Mouse (Mus musculus) heart, adult 2 months (tissue): Measurements from ENCODE around the gene Cabcoco1. TPM values are rescaled to one million over a fixed set of nuclear protein-coding genes. Genes with fewer than 3 reads are reported as not detected.
A peak's percentile ranks its signal among the peaks of the same experiment; 100 is the strongest.

Experiments used
- DNase-seq, 2 experiments: peaks; one replicate each; pipeline ENCODE4 v3.0.0; 2021
- H3K27ac ChIP-seq: fragments of 200-600 bp; 2 replicates; pipeline ENCODE4 v1.8.1; 2022
- H3K27me3 ChIP-seq: fragments of 200-500 bp; 2 replicates; pipeline ENCODE4 v1.6.1; 2012; ENCODE audit warnings: mild to moderate bottlenecking, low read length, inconsistent platforms, mixed read lengths; ENCODE audit not compliant: control insufficient read depth, insufficient read depth
- H3K36me3 ChIP-seq: fragments of 200-500 bp; 2 replicates; pipeline ENCODE4 v1.6.1; 2012; ENCODE audit warnings: low read length, inconsistent platforms; ENCODE audit not compliant: control insufficient read depth, insufficient read depth
- H3K4me1 ChIP-seq: fragments of 200-500 bp; 2 replicates; pipeline ENCODE4 v1.6.1; 2011; ENCODE audit warnings: low read length; ENCODE audit not compliant: control insufficient read depth, insufficient read depth
- H3K4me3 ChIP-seq: fragments of 200-600 bp; 2 replicates; pipeline ENCODE4 v1.8.1; 2022
- H3K79me2 ChIP-seq: fragments of 200-500 bp; replicated peaks from 2 replicates; pipeline ENCODE4 v1.6.1; 2012; ENCODE audit warnings: mild to moderate bottlenecking, inconsistent platforms, low read length, moderate library complexity, mixed read lengths; ENCODE audit not compliant: control insufficient read depth, insufficient read depth
- H3K9ac ChIP-seq: fragments of 200-500 bp; 2 replicates; pipeline ENCODE4 v1.6.1; 2012; ENCODE audit warnings: low read depth, mild to moderate bottlenecking, control low read depth, inconsistent platforms, low read length, mixed read lengths
- CTCF ChIP-seq: fragments of 200-600 bp; IDR thresholded peaks from 2 replicates; pipeline ENCODE4 v1.8.1; 2022; ENCODE audit warnings: antibody characterized with exemption, mild to moderate bottlenecking, moderate library complexity
- EP300 ChIP-seq: fragments of 200-500 bp; IDR thresholded peaks from 2 replicates; pipeline ENCODE4 v1.6.1; 2011; ENCODE audit warnings: low read depth, low read length, control low read depth; ENCODE audit not compliant: insufficient read depth
- POLR2A ChIP-seq: fragments of 200-500 bp; IDR thresholded peaks from 2 replicates; pipeline ENCODE4 v1.6.1; 2011; ENCODE audit warnings: mild to moderate bottlenecking, low read depth, low read length, control low read depth; ENCODE audit not compliant: insufficient read depth
- WGBS: fragments of 180-500 bp; shearing (Covaris S2); methylation state at CpG from one replicate; pipeline ENCODE4 v1.1.7; 2018; 5-methylcytosine and 5-hydroxymethylcytosine counted together
- intact Hi-C: fragments of 180-260 bp; cut with DNase I; formaldehyde crosslinking; loops from one replicate; pipeline ENCODE4 v1.15.1; 2025
- polyA plus RNA-seq: library from polyadenylated mRNA; depleted of rRNA; stranded (reverse); fragments of >200 nt; gene quantifications from 2 replicates; pipeline ENCODE4 v1.2.3, GENCODE M21; 2012
- total RNA-seq, 2 experiments: library from RNA; stranded (reverse); gene quantifications; 2 replicates each; pipeline ENCODE4 v1.2.3; 2021

Cabcoco1 gene
- total and polyA plus RNA-seq, 3 experiments: 8.6 to 23.0 (median 18.0) TPM

- intact Hi-C loops: no loop called here
These were observed 12.2 kb downstream of the Cabcoco1 start for GRCm38 (mm10) chr10:68529364-68530049.

DNA sequence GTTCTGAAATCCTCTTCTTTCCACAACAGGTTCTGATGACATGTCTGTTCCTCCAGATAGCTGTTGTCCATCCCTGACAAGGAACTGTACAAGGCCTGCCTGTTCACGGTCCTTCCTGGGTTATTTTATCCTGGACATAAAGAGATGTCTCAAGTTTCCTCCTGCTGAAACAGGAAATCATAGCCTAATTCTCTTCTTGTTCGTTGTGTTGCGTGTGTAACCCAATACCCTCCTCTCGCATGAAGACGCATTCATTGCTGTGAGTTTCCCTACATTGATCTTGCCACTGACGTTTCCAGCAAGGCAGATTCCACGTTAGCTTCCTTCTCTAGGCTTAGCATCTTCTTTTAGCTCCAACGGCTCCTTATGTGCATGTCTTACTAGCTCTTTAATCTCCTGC is 12.7 kb downstream of the Cabcoco1 start:
- Histone ChIP-seq H3K36me3 (no peaks in the 10 kb centered on the region), H3K9ac (no peak overlapping the region), H3K27ac (no peak overlapping the region), H3K4me1 (no peaks in the 10 kb centered on the region), H3K4me3 (no peak overlapping the region), H3K27me3 (no peaks in the 10 kb centered on the region), H3K79me2 (no peaks in the 10 kb centered on the region)
- intact Hi-C loops: no loop called here
- TF ChIP-seq EP300 (no peak), CTCF (no peak), POLR2A (no peak)
- no peak for DNase-seq
- 75% methylated on average over 8 of the region's 8 CpGs for WGBS

More at GRCm38 (mm10) chr10:68529364-68530049, 12.2 kb downstream of the Cabcoco1 start:
- Histone ChIP-seq H3K9ac (no peak overlapping the region), H3K27me3 (no peaks in the 10 kb centered on the region), H3K4me3 (no peak overlapping the region), H3K4me1 (no peaks in the 10 kb centered on the region), H3K36me3 (no peaks in the 10 kb centered on the region), H3K79me2 (no peaks in the 10 kb centered on the region), H3K27ac (no peak overlapping the region)
- 84% methylated on average over 10 of the region's 10 CpGs for WGBS
- DNase-seq: no peak
- TF ChIP-seq EP300 (no peak), POLR2A (no peak), CTCF (no peak)

GRCm38 (mm10) chr10:68522106-68522505 is 19.6 kb downstream of the Cabcoco1 start:
- H3K4me3 ChIP-seq: no peak overlapping the region
- TF ChIP-seq CTCF (no peak), EP300 (no peak), POLR2A (no peak)
- intact Hi-C loops: no loop called here
- no peaks in the 10 kb centered on the region for H3K36me3 ChIP-seq
- H3K9ac ChIP-seq: no peak overlapping the region
- no peaks in the 10 kb centered on the region for H3K27me3 ChIP-seq
- no peaks in the 10 kb centered on the region for H3K79me2 ChIP-seq
- 67% methylated on average over 4 of the region's 4 CpGs for WGBS
- no peak for DNase-seq
- H3K27ac ChIP-seq: no peak overlapping the region
- H3K4me1 ChIP-seq: no peaks in the 10 kb centered on the region

GRCm38 (mm10) chr10:68512433-68513019 is 29.2 kb downstream of the Cabcoco1 start:
- H3K4me3 ChIP-seq: no peak overlapping the region
- H3K36me3 ChIP-seq: no peaks in the 10 kb centered on the region
- H3K4me1 ChIP-seq: no peaks in the 10 kb centered on the region
- no peak overlapping the region for H3K9ac ChIP-seq
- H3K27ac ChIP-seq: no peak overlapping the region
- no peaks in the 10 kb centered on the region for H3K79me2 ChIP-seq
- WGBS: 86% methylated on average over 8 of the region's 8 CpGs
- no peak for DNase-seq
- intact Hi-C loops: no loop called here
- TF ChIP-seq CTCF (no peak), EP300 (no peak), POLR2A (no peak)
- no peaks in the 10 kb centered on the region for H3K27me3 ChIP-seq

GRCm38 (mm10) chr10:68507741-68508140 is 34.0 kb downstream of the Cabcoco1 start:
- H3K4me1 ChIP-seq: no peaks in the 10 kb centered on the region
- no peaks in the 10 kb centered on the region for H3K36me3 ChIP-seq
- intact Hi-C loops: no loop called here
- no peak for DNase-seq
- H3K4me3 ChIP-seq: no peak overlapping the region
- 85% methylated on average over 3 of the region's 3 CpGs for WGBS
- H3K27me3 ChIP-seq: no peaks in the 10 kb centered on the region
- H3K79me2 ChIP-seq: no peaks in the 10 kb centered on the region
- no peak overlapping the region for H3K9ac ChIP-seq
- no peak overlapping the region for H3K27ac ChIP-seq
- no peak for TF ChIP-seq CTCF
- TF ChIP-seq POLR2A: no peak
- TF ChIP-seq EP300: no peak

- no peaks in the 10 kb centered on the region for H3K27me3 ChIP-seq
- H3K4me1 ChIP-seq: no peaks in the 10 kb centered on the region
- no peak for DNase-seq
- H3K36me3 ChIP-seq: no peaks in the 10 kb centered on the region
- H3K79me2 ChIP-seq: no peaks in the 10 kb centered on the region
- intact Hi-C loops: no loop called here
- no peak overlapping the region for H3K4me3 ChIP-seq
- TF ChIP-seq POLR2A: no peak
- no peak for TF ChIP-seq EP300
- TF ChIP-seq CTCF: 0 out of 2 replicates have a peak, but pooled peaks have one; percentile 6
- H3K27ac ChIP-seq: no peak overlapping the region
- H3K9ac ChIP-seq: no peak overlapping the region
- WGBS: 87% methylated on average over 4 of the region's 4 CpGs
These were observed 35.5 kb downstream of the Cabcoco1 start for GRCm38 (mm10) chr10:68506242-68506641.
